Mouse (Mus musculus): ENCODE results near the gene 5730455P16Rik. TPM values are rescaled to one million over a fixed set of nuclear protein-coding genes. Genes with fewer than 3 reads are reported as not detected.

5730455P16Rik gene
- total RNA-seq, 2 experiments from 2014 or later: 22.3 to 25.5 TPM

Other genes starting within 250 kb of the 5730455P16Rik start
- gene Tefm, start 235.9 kb downstream of the 5730455P16Rik start, total RNA-seq (2021): 10 to 100 TPM; 18.2 to 19.7 TPM
- gene Adap2, start 223.9 kb downstream of the 5730455P16Rik start, total RNA-seq (2021): 1 to 10 TPM; 4.6 to 6.2 TPM
- 1 to 10 TPM; 6.0 to 7.8 TPM for gene Rnf135, start 194.2 kb downstream of the 5730455P16Rik start, total RNA-seq (2021)
- gene Rhot1, start 169.0 kb downstream of the 5730455P16Rik start, total RNA-seq (2021): 10 to 100 TPM; 54.6 to 55.2 TPM
- 10 to 100 TPM in 1 of 2 experiments, 1 to 10 TPM in 1; 9.7 to 11.5 TPM for gene Rhbdl3, start 77.1 kb downstream of the 5730455P16Rik start, total RNA-seq (2021)
- 100 to 1,000 TPM; 111 to 146 TPM for gene Zfp207, start 5.2 kb upstream of the 5730455P16Rik start, total RNA-seq (2021)
- gene Psmd11, start 50.6 kb upstream of the 5730455P16Rik start, total RNA-seq (2021): 100 to 1,000 TPM; 126 to 134 TPM
- gene Cdk5r1, start 99.0 kb upstream of the 5730455P16Rik start, total RNA-seq (2021): 10 to 100 TPM; 11.7 to 13.1 TPM